16 mouse cellular contexts compared by ENCODE assay signal in genomic region chr5:134121893-134122259, GRCm38 (mm10). TPM values are rescaled to one million over a fixed set of nuclear protein-coding genes. Genes with fewer than 3 reads are reported as not detected.
DNase-seq lines count a peak whose midpoint lies in the region; ATAC-seq lines count a peak whose summit lies in the region.
"Had no signal": no experiment of that assay in that cellular context is flagged by ENCODE, and none has a peak within 500 bp of the region (broad histone marks: within the 10 kb centered on the region; RNA-seq: fewer than 3 reads in every experiment).

No protein-coding gene starts in this region.

- peak overlapping the region; percentile 56 for H3K27ac ChIP-seq in heart, embryonic 10.5 days
- H3K27ac ChIP-seq in heart, embryonic 15.5 days = peak overlapping the region; percentile 73
- H3K27ac ChIP-seq in neural tube, embryonic 15.5 days (replicated peaks) = no peak overlapping the region
- H3K27ac ChIP-seq: embryonic facial prominence, embryonic 10.5 days; hindbrain, embryonic 12.5 days had no signal

- intact Hi-C loops in heart, postnatal 36 days (cut with DNase I) = no loop called here
- intact Hi-C loops in heart, postnatal 25 days (cut with DNase I) = no loop called here

- H3K9me3 ChIP-seq in heart, embryonic 10.5 days = no peaks in the 10 kb centered on the region
- no peaks in the 10 kb centered on the region for H3K9me3 ChIP-seq in heart, embryonic 15.5 days (replicated peaks)
- no peaks in the 10 kb centered on the region for H3K9me3 ChIP-seq in neural tube, embryonic 15.5 days (replicated peaks)
- H3K9me3 ChIP-seq: hindbrain, embryonic 12.5 days had no signal

- no peak overlapping the region for H3K4me2 ChIP-seq in heart, embryonic 15.5 days
- no peak overlapping the region for H3K4me2 ChIP-seq in neural tube, embryonic 15.5 days
- H3K4me2 ChIP-seq: hindbrain, embryonic 12.5 days had no signal

- ATAC-seq in heart, embryonic 15.5 days (replicated peaks; ENCODE audit: insufficient number of reproducible peaks, insufficient read depth, low FRiP score, low read depth) = no peak
- no peak for ATAC-seq in neural tube, embryonic 15.5 days (ENCODE audit: low FRiP score)
- ATAC-seq: forebrain, embryonic 14.5 days; hindbrain, embryonic 16.5 days; inflammation-experienced regulatory T-cells, adult 6 months had no signal

- DNase-seq in heart, embryonic 10.5 days (ENCODE audit: low spot score) = no peak
- DNase-seq in heart, postnatal 36 days = no peak
- no peak for DNase-seq in heart, postnatal 25 days (ENCODE audit: low spot score)
- DNase-seq in ES-CJ7 (ENCODE audit: low read depth, low spot score) (peak; percentile 40), ZHBTc4 (ENCODE audit: low read depth, low spot score) (peak; percentile 40)
- DNase-seq: cerebellum, adult 2 months; cerebellum, postnatal 10 days; gastrocnemius, postnatal 36 days; kidney, adult 8-10 months had no signal

- H3K4me1 ChIP-seq in heart, embryonic 10.5 days = peaks cover 50% of the 10 kb centered on the region
- H3K4me1 ChIP-seq in heart, embryonic 15.5 days (replicated peaks) = peaks cover 46% of the 10 kb centered on the region
- no peaks in the 10 kb centered on the region for H3K4me1 ChIP-seq in neural tube, embryonic 15.5 days

- H3K36me3 ChIP-seq in heart, embryonic 10.5 days = peaks cover 13% of the 10 kb centered on the region
- H3K36me3 ChIP-seq in heart, embryonic 15.5 days = peaks cover 4% of the 10 kb centered on the region
- H3K36me3 ChIP-seq in neural tube, embryonic 15.5 days = peaks cover 35% of the 10 kb centered on the region

- H3K9ac ChIP-seq in heart, embryonic 15.5 days = no peak overlapping the region
- H3K9ac ChIP-seq in neural tube, embryonic 15.5 days (replicated peaks) = no peak overlapping the region
- H3K9ac ChIP-seq: hindbrain, embryonic 12.5 days had no signal

- no peaks in the 10 kb centered on the region for H3K27me3 ChIP-seq in heart, embryonic 10.5 days (ENCODE audit: insufficient read depth, poor library complexity, severe bottlenecking)
- H3K27me3 ChIP-seq in heart, embryonic 15.5 days = no peaks in the 10 kb centered on the region
- no peaks in the 10 kb centered on the region for H3K27me3 ChIP-seq in neural tube, embryonic 15.5 days (replicated peaks)
- H3K27me3 ChIP-seq: hindbrain, embryonic 12.5 days had no signal

- WGBS in heart, embryonic 10.5 days = 67% methylated on average over 4 of the region's 4 CpGs
- WGBS in heart, embryonic 15.5 days = 68% methylated on average over 4 of the region's 4 CpGs
- 90% methylated on average over 4 of the region's 4 CpGs for WGBS in neural tube, embryonic 15.5 days

- H3K4me3 ChIP-seq in heart, embryonic 10.5 days = no peak overlapping the region
- no peak overlapping the region for H3K4me3 ChIP-seq in heart, embryonic 15.5 days
- H3K4me3 ChIP-seq in neural tube, embryonic 15.5 days (replicated peaks) = no peak overlapping the region
- H3K4me3 ChIP-seq: embryonic facial prominence, embryonic 10.5 days; hindbrain, embryonic 12.5 days had no signal

RNA-seq across cellular contexts. Expression of gene Castor2, which starts 22.4 kb away (rescaled TPM):
- 5.1 and 5.8 TPM in 2 replicates for polyA plus RNA-seq in heart, embryonic 10.5 days (2016; fragmentation: Nextera tagmentation; extraction: Ambion mirVana)
- 10 to 100 TPM; 24.9 to 30.9 TPM for total RNA-seq in heart, postnatal 36 days (2021)
- 5.0 and 6.2 TPM in 2 replicates for polyA plus RNA-seq in heart, embryonic 15.5 days (2015; fragmentation: Nextera tagmentation; extraction: Ambion mirVana)
- total RNA-seq in heart, postnatal 25 days (2021) = 10 to 100 TPM; 24.0 to 28.7 TPM
- polyA plus RNA-seq in neural tube, embryonic 15.5 days (2015; fragmentation: Nextera tagmentation; extraction: Ambion mirVana) = 22.8 TPM in 2 replicates

RNA-seq across cellular contexts. Expression of gene Rcc1l, which starts 54.7 kb away (rescaled TPM):
- polyA plus RNA-seq in heart, embryonic 10.5 days (2016; fragmentation: Nextera tagmentation; extraction: Ambion mirVana) = 32.9 and 36.7 TPM in 2 replicates
- 10 to 100 TPM; 29.3 to 30.2 TPM for total RNA-seq in heart, postnatal 36 days (2021)
- polyA plus RNA-seq in heart, embryonic 15.5 days (2015; fragmentation: Nextera tagmentation; extraction: Ambion mirVana) = 20.1 and 24.2 TPM in 2 replicates
- 10 to 100 TPM; 27.6 to 30.5 TPM for total RNA-seq in heart, postnatal 25 days (2021)
- 20.3 and 21.6 TPM in 2 replicates for polyA plus RNA-seq in neural tube, embryonic 15.5 days (2015; fragmentation: Nextera tagmentation; extraction: Ambion mirVana)

Comparison
In these comparisons a context has a peak if more than half of its experiments do, and no peak if none do; other contexts are left out.
1. DNase-seq: peak in ES-CJ7 (single experiment) and ZHBTc4 (single experiment); none in heart, embryonic 10.5 days (single experiment), heart, postnatal 36 days (0 of 2) and heart, postnatal 25 days (single experiment).